In the genomic region with DNA sequence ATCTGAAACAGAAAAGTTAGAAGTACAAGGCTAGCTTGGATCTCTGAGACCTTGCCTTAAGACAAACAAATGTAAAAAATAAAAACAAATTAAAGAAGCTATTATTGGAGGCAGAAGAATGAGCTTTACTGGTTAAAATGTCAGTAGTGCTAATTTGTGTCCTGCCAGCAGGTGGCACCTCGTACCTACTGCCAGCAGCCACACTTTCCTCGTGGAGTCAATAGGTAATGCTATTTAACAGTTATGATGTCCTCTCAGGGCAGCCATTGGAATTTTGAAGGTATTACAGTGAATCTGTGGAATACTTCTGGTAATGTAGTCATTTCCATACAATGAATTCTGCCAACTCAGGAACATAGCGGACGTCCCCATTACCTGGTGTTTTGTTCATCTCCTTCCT, we compare ENCODE assay signal across 8 mouse cellular contexts.
DNase-seq lines count a peak whose midpoint lies in the region; ATAC-seq and TF ChIP-seq lines count a peak whose summit lies in the region.

No protein-coding gene starts in this region.

- peak; percentile 50 for DNase-seq in urinary bladder, postnatal 14 days (ENCODE audit: low spot score)
- no peak for DNase-seq in urinary bladder, adult 2 months (ENCODE audit: low spot score)
- DNase-seq in kidney, adult 9 months: peak; percentile 64
- DNase-seq in limb, embryonic 14.5 days (ENCODE audit: low spot score): peak; percentile 76
- peak; percentile 31 for DNase-seq in retina, postnatal 7 days (ENCODE audit: low read depth, low spot score)

- H3K27ac ChIP-seq in bone marrow macrophage, adult 2 months (ENCODE audit: insufficient read depth, low read depth, low read length): no peak overlapping the region
- H3K27ac ChIP-seq in forebrain, embryonic 13.5 days: no peak overlapping the region
- no peak overlapping the region for H3K27ac ChIP-seq in limb, embryonic 14.5 days (replicated peaks; ENCODE audit: low read depth, low read length)

- WGBS in forebrain, embryonic 13.5 days: 50% methylated on average over 4 of the region's 4 CpGs
- 50% methylated on average over 4 of the region's 4 CpGs for WGBS in limb, embryonic 14.5 days

- H3K27me3 ChIP-seq in forebrain, embryonic 13.5 days: no peaks in the 10 kb centered on the region
- no peaks in the 10 kb centered on the region for H3K27me3 ChIP-seq in limb, embryonic 14.5 days (ENCODE audit: control insufficient read depth, insufficient read depth, low read length)

- H3K4me3 ChIP-seq in bone marrow macrophage, adult 2 months (ENCODE audit: insufficient read depth, low read length): no peak overlapping the region
- no peak overlapping the region for H3K4me3 ChIP-seq in forebrain, embryonic 13.5 days
- H3K4me3 ChIP-seq in limb, embryonic 14.5 days (replicated peaks; ENCODE audit: low read length): no peak overlapping the region

- H3K4me1 ChIP-seq in bone marrow macrophage, adult 2 months (ENCODE audit: control insufficient read depth, insufficient read depth, low read length): no peaks in the 10 kb centered on the region
- H3K4me1 ChIP-seq in forebrain, embryonic 13.5 days: 0 out of 2 replicates have a peak, but pooled peaks cover 5% of the 10 kb centered on the region
- H3K4me1 ChIP-seq in limb, embryonic 14.5 days (ENCODE audit: control insufficient read depth, insufficient read depth, low read length): no peaks in the 10 kb centered on the region

- no peak overlapping the region for H3K9ac ChIP-seq in forebrain, embryonic 13.5 days
- no peak overlapping the region for H3K9ac ChIP-seq in limb, embryonic 14.5 days (ENCODE audit: low read depth, low read length, severe bottlenecking)

- peak; percentile 59; the same call in 1 of the 2 replicates for ATAC-seq in forebrain, embryonic 13.5 days
- ATAC-seq in limb, embryonic 14.5 days (ENCODE audit: low FRiP score, low read depth): peak; percentile 53; the same call in 1 of the 2 replicates
- no peak for ATAC-seq in erythroid progenitor cell, adult 5-6 weeks (replicated peaks; ENCODE audit: low FRiP score, poor library complexity, severe bottlenecking)

- H3K4me2 ChIP-seq in forebrain, embryonic 13.5 days: no peak overlapping the region
- H3K4me2 ChIP-seq in limb, embryonic 14.5 days (replicated peaks; ENCODE audit: low read depth, low read length, severe bottlenecking): no peak overlapping the region

- TF ChIP-seq CTCF in bone marrow macrophage, adult 2 months (IDR thresholded peaks at IDR 0.05; ENCODE audit: low read depth, low read length): peak; percentile 72

- no peak for TF ChIP-seq POLR2A in bone marrow macrophage, adult 2 months (IDR thresholded peaks at IDR 0.05; ENCODE audit: borderline replicate concordance, low read depth, low read length)
- no peak for TF ChIP-seq POLR2A in limb, embryonic 14.5 days (IDR thresholded peaks at IDR 0.05; ENCODE audit: borderline replicate concordance, extremely low read depth, insufficient read depth, insufficient read length)

- no peaks in the 10 kb centered on the region for H3K9me3 ChIP-seq in forebrain, embryonic 13.5 days (replicated peaks)
- no peaks in the 10 kb centered on the region for H3K9me3 ChIP-seq in limb, embryonic 14.5 days (ENCODE audit: control insufficient read depth, low read length)

- 0 out of 2 replicates have a peak, but pooled peaks cover 8% of the 10 kb centered on the region for H3K36me3 ChIP-seq in forebrain, embryonic 13.5 days (ENCODE audit: poor library complexity, severe bottlenecking)
- no peaks in the 10 kb centered on the region for H3K36me3 ChIP-seq in limb, embryonic 14.5 days (ENCODE audit: control insufficient read depth, insufficient read depth, low read length)
